Mouse (Mus musculus): ENCODE measurements at regions not wholly inside any gene's neighbourhood (a gene's known extent, or its start where the extent isn't known, plus 50 kb on each side); places are given as distances from the start of the nearest gene placed in this dataset.

GRCm38 (mm10) chr19:49563612-49564256, 1114.7 kb downstream of the Sorcs1 start:
- no peak for DNase-seq (ENCODE audit: extremely low spot score)

GRCm38 (mm10) chr19:49539445-49540407, 1138.7 kb downstream of the Sorcs1 start:
- DNase-seq (ENCODE audit: extremely low spot score), result peak; percentile 25
